Mouse (Mus musculus) adrenal gland, adult 2 months (tissue): ENCODE measurements around the gene Gm20792. TPM values are rescaled to one million over a fixed set of nuclear protein-coding genes. Genes with fewer than 3 reads are reported as not detected.
"Not testable (repeated sequence)": the region's sequence is repeated elsewhere in the genome, so short reads cannot be mapped to it uniquely, and the experiment has no call there.

Experiments used
- DNase-seq: peaks from one replicate; pipeline ENCODE4 v3.0.0; 2021
- long read RNA-seq: library from polyadenylated mRNA; stranded (forward); transcript quantifications from one replicate; pipeline ENCODE4 v2.0.0, GENCODE M21; 2021
- polyA plus RNA-seq: library from polyadenylated mRNA; depleted of rRNA; stranded (reverse); fragments of >200 nt; gene quantifications from 2 replicates; pipeline ENCODE4 v1.2.3, GENCODE M21; 2012; rRNA removed
- total RNA-seq, 2 experiments: library from RNA; stranded (reverse); gene quantifications; 2 replicates each; pipeline ENCODE4 v1.2.3; 2021

Gm20792 gene
- not detected for total RNA-seq
- not detected in 2 replicates for polyA plus RNA-seq
- long read RNA-seq = 0 reads

GRCm38 (mm10) chrY:48311555-48311954 lies at the start of gene Gm20792:
Gm20792 (plus strand) TSS chrY:48311855.
- DNase-seq = not testable (repeated sequence)
